Mouse (Mus musculus): ENCODE measurements at regions not wholly inside any gene's neighbourhood (a gene's known extent, or its start where the extent isn't known, plus 50 kb on each side); places are given as distances from the start of the nearest gene placed in this dataset.

DNA sequence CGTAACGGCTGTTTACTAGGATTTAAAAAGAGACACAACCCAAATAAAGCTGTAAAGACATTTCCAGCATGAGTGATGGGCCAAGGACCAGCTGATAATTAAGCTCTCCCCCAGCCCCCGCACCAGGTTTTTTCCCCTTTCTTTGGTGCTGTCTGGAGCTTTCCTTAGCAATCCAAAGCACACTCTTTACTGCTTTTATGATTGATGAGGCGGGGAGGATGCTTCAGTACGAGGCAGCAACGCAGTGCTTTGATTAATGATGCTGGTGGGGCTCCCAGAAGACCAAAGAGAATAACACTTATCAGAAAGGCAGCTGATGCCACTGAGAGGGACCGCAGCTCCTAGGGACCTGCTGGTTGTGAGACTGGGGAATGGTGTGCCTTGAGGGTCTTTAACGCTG lies 537.4 kb downstream of the Ebf1 start:
- TF ChIP-seq CTCF (IDR thresholded peaks at IDR 0.05; ENCODE audit: control insufficient read depth, insufficient read depth, insufficient replicate concordance, low read depth, low read length) (no peak), POLR2A (IDR thresholded peaks at IDR 0.05; ENCODE audit: control insufficient read depth, low read depth, low read length) (no peak)
